Mouse (Mus musculus) ES-CJ7 (cell line): ENCODE data around the gene Mbtps2.

Experiments used
- DNase-seq: peaks from one replicate; pipeline ENCODE4 v3.0.0; 2011; ENCODE audit warnings: low read depth, low spot score

The Mbtps2 gene

GRCm38 (mm10) chrX:157598186-157598996 is at the start of gene Mbtps2:
Mbtps2 (minus strand) TSS chrX:157598715.
- DNase-seq = peak; percentile 69

- no peak for DNase-seq
Observed at GRCm38 (mm10) chrX:157646399-157646798, 47.9 kb upstream of the Mbtps2 start.

- DNase-seq = no peak
Observed at GRCm38 (mm10) chrX:157644700-157645099, 46.2 kb upstream of the Mbtps2 start.

- peak; percentile 41 for DNase-seq
Observed at GRCm38 (mm10) chrX:157644300-157644699, 45.8 kb upstream of the Mbtps2 start.

- no peak for DNase-seq
Observed at GRCm38 (mm10) chrX:157642856-157643255, 44.3 kb upstream of the Mbtps2 start.

GRCm38 (mm10) chrX:157637253-157637652 is 38.7 kb upstream of the Mbtps2 start:
- DNase-seq = no peak

- DNase-seq = no peak
Observed at GRCm38 (mm10) chrX:157633676-157634414, 35.3 kb upstream of the Mbtps2 start.

- no peak for DNase-seq
Observed at GRCm38 (mm10) chrX:157630341-157630740, 31.8 kb upstream of the Mbtps2 start.

GRCm38 (mm10) chrX:157612894-157613293 is 14.4 kb upstream of the Mbtps2 start:
- peak; percentile 44 for DNase-seq

- peak; percentile 92 for DNase-seq
Observed at GRCm38 (mm10) chrX:157601450-157601849, 2.9 kb upstream of the Mbtps2 start.

GRCm38 (mm10) chrX:157597585-157598185 is 830 bp downstream of the Mbtps2 start:
- peak; percentile 21 for DNase-seq

GRCm38 (mm10) chrX:157596802-157597201 is 1.7 kb downstream of the Mbtps2 start:
- no peak for DNase-seq

GRCm38 (mm10) chrX:157595927-157596326 is 2.6 kb downstream of the Mbtps2 start:
- DNase-seq = no peak

GRCm38 (mm10) chrX:157594606-157595005 is 3.9 kb downstream of the Mbtps2 start:
- DNase-seq = no peak

GRCm38 (mm10) chrX:157587001-157587400 is 11.5 kb downstream of the Mbtps2 start:
- DNase-seq = no peak

- DNase-seq = no peak
Observed at GRCm38 (mm10) chrX:157586397-157586796, 12.1 kb downstream of the Mbtps2 start.

GRCm38 (mm10) chrX:157579108-157579614 is 19.4 kb downstream of the Mbtps2 start:
- peak; percentile 93 for DNase-seq

GRCm38 (mm10) chrX:157574683-157575082 is 23.8 kb downstream of the Mbtps2 start:
- no peak for DNase-seq

- DNase-seq = peak; percentile 85
Observed at GRCm38 (mm10) chrX:157568840-157569239, 29.7 kb downstream of the Mbtps2 start, which contains the start of gene Yy2. Yy2 (minus strand) TSS chrX:157568985.

- peak; percentile 50 for DNase-seq
Observed at GRCm38 (mm10) chrX:157563794-157564193, 34.7 kb downstream of the Mbtps2 start.

GRCm38 (mm10) chrX:157547082-157547481 is 51.4 kb downstream of the Mbtps2 start:
- DNase-seq = peak; percentile 91

GRCm38 (mm10) chrX:157506400-157506799 is 92.1 kb downstream of the Mbtps2 start:
- DNase-seq = no peak
